Mouse (Mus musculus) retina, embryonic 14.5 days (tissue): ENCODE results near the gene Crybb1.

Source experiments
- DNase-seq: peaks from one replicate; pipeline ENCODE4 v3.0.0-alpha.2; 2015; ENCODE audit warnings: low spot score

The Crybb1 gene

DNA sequence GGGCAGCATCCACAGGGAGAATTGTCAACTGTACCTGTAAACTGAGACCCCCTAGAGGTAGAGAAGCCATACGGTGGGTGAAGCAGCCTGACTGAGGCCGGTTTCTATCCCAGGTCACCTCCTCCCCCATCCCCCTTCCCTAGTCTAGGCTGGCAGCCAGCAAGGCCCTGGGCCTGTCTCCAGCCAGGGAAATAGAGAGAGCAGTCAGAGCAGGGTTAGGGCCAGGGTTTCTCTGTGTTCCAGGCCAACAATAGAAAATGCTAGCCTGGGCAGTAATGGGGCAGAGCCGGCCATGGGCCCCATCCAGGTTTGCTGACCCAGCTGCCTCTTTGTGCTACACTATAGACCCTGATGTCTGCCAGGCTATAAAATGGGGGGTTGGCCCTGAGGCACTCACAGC lies at the start of gene Crybb1:
TSS of gene Crybb1 (plus strand) at position 390 of the 400 bp plus-strand sequence.
- no peak for DNase-seq

DNA sequence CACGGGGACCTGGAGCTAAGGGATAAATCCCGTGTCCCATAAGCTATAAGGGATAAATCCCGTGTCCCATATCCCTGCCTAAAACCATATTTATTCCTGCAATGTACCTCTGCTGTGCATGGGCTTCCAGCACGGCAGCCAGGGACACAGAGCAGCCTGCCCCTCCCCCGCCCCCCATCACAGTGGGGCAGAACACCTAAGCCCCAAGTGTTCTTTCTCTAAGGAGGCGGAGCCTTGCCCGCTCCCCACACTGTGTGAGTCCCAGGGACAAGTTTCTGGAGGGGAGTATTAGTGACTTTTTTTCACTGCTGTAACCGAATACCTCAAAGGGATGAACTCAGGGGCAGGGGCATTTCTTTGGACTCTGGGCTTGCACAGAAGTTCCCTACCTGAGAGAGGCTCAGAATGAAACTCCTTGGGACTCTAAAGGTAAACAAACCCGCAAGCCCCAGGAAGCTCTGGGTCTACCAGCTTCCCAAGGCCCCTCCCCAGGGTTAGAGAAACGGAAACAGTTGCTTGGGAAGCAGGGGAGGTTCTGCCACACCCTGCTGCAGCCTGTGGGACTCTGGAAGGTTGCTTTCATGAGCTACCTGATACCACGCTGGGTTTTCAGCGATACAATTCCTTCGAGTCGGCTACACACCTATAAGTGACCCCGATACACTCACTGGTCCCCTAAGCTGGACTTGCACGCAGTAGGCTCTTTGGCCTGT lies 48.9 kb upstream of the Crybb1 start:
- peak; percentile 18 for DNase-seq

DNA sequence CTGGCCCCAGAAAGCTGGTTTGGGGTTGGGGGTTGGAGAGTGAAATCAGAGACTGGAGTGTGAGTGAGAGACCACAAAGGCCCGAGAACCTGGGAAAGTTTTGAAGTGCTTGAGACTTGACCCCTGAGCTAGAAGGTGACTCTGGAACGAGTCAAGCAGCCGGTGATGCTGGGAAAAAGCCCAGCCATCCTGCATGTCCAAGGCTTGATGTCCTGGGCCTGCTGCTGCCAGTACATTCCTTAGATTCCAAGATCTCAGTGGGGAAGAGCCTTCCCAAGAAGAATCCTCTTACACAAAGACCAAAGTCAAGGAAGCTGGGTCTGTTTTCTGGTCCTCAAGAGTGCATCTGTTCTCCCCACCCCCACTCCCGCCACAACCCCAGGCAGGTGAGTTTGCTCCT lies 47.3 kb upstream of the Crybb1 start:
- peak; percentile 3 for DNase-seq

DNA sequence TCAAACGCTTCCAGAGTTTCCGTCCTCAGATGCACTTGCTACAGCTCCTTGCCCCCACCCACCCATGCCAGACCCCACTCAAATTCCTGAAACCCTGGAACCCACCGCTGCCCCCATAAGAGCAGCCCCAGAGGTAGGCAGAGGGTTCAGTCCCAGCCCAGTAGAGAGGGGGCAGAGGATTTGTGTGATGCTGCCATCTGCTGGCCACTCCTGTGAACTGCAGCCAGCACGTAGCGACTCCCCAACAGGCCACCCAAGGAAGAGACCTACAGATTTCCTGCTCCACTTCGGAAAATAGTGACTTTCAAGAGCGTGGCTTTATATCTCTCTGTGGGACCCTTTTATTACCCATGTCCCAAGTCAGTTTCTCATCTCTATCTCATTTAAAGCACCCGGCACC lies 45.5 kb upstream of the Crybb1 start:
- peak; percentile 86 for DNase-seq

DNA sequence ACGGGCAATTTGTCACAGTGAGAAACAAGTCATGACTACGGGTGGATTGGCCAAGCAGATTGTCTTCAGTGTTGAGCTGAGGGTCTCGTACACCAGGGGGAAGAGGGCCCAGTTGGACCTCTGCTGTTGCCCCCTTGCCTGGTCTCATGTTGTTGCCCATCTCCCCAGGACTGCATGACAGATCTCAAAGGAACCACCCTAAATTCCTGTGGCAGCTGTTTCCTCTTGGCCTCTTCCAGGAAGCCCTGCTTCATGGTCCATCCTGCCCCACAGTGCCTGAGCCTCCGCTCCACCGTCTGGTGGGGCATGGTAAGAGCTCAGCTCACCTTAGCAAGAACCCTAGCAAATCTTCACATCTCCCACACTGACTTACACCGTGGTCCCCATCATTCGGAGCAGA lies 43.7 kb upstream of the Crybb1 start:
- peak; percentile 38 for DNase-seq

DNA sequence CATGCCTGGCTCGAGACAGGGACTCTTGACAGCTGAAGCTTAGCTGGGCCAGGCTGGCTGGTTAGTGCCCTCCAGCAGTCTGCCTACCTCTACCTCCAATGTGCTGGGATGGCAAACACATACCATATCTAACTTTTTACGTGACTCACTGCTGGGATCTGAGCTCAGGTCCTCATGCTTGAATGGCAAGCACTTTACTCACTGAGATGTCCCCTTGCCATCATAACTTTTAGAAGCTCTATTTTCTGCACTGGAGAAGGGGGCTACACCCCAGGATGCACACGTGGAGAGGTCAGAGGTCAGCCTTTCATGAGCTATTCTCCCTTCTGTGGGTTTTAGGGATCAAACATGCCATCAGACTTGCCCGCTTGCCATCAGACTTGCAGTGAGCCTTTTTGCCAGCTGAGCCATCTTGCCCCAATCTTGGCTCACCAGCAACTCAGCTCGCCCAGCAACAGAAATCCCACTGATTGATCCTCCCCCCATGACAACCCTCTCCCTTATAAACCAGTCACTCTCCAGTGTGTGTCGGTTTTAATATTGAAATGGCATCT lies 42.8 kb upstream of the Crybb1 start:
- DNase-seq = peak; percentile 42

DNA sequence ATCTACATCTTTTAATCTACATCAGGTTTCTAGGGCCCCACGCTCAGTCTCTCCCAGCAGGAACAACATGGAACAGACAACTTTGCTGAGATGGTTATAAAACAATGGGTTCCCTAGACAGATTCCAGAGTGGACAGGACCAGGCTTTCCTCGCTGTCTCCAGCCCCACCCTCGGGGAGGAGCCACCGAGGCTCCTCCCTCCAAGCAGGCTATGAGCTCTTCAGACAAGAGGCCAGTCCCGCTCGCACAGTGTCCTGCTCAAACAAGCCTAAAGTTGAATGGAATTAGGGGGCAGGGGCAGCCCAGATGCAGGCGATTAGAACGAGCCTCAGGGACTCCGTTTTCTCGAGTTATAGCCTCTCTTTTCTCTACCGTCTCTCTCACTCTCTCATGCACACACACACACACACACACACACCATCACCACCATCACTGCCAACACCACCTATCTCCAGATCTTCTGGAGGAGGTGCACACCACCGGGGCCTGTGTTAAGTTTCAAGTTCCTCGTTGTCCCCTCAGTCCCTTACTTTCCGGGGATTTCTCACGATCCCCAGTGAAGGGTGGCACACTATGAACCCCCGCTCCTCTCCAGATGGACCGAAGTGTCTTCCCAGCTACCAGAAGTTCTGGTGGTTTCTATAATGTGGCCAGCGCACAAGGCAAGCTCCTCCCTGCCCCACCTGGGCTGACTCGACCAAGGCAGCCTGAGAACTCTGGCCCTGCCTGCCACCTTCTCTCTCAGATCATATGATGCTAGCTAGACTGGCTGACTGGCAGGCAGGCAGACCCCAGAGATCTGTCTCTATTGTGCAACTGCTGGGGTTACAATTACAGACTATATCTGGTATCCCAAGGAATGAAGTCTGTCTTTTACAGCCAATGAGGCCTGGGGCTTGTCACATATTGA lies 42.0 kb upstream of the Crybb1 start:
- peak; percentile 81 for DNase-seq

DNA sequence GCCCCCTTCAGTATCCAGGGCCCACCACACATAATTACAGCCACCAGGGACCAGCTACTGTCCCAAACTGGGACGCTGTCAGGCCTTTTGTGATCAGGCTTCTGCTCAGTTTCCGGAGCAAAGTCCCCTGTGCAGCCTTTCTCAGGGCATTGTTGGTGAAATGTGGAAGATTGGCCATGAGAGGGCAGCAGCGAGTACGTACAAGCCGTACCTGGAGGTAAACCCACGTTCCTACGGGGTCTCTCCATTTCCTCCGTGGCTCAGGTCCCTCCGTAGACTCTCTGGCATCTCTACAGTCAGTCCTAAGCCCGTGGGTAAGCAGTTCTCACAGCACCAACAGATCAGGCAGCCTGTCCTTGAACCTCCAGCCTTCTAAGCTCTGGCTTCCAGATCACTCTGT lies 41.2 kb upstream of the Crybb1 start:
- peak; percentile 89 for DNase-seq

DNA sequence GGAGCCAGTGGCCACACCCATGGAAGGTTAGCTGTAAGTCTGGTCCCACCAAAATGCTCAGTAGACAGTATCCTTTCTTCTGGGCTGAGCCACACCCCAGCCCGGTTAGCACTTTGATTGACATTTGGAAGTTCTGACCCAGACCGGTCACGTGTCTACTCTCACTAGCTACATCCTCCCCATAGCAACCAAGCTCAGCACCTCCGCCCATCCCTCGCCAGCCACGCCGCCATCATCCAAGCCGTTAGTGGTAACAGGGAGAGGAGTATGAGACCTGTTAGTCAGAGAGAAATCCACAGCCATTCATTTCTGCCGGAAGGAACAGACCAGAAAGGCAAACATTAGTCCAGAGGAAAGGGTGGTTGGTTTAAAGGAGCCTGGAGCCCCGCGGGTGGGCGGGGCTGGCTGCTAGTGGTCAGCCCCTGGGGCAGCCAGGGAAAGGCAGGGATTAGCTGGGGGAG lies 40.3 kb upstream of the Crybb1 start:
- DNase-seq = no peak

DNA sequence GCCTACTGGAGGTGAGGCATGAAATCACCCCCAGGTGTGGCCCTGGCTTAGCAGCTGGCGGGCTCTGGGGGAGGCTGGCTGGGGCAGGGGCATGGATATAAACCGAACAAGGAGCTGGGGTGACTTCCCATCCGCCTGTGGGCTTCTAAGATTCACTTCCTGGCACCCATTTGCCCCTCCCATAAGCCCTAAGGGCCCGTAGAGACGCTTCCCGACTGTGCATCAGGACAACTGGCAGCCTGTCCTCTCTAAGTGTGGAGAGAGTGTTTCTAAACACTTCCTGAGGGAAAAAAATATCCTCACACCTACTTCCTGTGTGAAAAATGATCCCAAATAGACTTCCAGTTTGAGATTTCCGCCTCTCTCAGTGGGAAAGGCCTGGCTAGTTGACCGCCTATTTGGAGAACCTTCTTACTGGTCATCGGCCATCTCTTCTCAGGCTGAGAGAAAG lies 39.8 kb upstream of the Crybb1 start:
- DNase-seq = no peak

DNA sequence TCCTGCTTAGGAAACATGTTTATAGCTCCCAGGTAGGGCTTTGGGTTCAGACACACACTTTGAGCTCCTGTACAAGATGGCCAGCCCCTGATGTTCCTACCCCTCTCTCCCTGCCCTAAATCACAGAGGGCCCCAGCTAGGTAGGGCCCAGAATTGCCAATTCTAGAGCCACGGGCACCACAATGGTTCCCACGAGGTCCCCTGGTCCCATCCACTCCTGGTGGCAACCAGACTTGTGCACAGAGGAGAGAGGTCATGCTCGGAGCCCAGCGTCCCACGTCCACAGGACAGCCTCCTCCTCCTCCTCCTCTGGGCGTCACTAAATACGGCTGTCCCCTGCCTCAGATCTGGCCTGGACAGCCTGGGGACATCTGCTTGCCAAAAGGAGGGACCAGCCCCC lies 39.3 kb upstream of the Crybb1 start:
- DNase-seq = no peak

DNA sequence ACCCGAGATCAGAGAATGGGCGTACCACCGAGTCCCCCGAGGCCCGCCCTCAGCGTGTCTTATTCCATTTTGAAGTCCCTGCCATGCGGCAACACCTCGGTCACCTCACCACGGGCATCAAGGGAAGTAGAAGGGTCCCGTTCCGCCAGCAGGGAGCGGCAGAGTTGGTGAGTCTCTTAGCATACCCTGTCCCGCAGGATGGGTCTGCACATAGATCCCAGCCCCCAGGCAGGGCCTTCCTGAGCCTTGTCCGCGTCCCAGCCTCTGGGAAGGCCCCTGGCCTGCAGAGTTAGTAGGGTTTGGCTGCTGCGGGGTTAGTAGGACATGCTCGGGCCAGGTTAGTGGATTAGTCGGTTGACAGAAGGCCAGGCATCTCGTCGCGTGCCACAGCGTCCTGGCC lies 38.6 kb upstream of the Crybb1 start:
- DNase-seq = peak; percentile 39

DNA sequence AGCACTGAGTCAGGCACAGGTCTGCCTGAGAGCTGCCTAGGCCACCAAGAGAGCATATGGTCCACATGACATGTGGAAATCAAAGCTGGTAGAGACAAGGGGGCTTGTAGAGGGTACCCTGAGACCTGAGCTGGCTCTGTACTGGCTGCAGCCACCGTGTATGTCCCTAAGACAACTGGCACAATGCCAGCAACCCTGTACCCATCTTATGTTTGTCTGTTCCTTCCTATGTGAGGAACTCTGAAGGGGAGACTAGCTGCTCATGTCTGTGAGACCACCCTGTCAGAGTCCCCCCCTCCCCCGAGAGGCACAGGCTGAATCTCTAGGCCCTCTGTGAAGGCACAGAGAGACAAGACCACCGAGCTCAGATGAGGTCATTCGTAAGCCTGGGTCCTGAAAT lies 36.9 kb upstream of the Crybb1 start:
- DNase-seq = peak; percentile 4

DNA sequence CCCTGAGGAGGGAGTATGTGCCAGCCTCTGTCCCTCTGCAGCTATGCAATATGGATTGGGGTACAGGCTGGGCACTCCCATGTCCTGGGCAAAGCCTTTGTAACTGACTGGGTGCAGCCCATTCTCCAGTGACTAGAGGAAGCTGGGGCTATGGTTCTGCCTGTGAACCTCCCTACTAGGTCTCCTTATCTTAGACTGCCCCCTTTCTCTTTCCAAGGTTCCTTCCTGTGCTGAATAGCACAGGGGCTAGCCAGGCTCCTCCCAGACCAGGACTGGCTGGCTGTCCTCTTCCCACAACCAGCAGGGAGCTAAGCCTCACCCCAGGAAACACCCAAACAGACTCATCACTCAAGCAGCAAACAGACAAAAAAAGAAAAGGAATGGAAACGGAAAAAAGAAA lies 36.2 kb upstream of the Crybb1 start:
- DNase-seq = no peak

DNA sequence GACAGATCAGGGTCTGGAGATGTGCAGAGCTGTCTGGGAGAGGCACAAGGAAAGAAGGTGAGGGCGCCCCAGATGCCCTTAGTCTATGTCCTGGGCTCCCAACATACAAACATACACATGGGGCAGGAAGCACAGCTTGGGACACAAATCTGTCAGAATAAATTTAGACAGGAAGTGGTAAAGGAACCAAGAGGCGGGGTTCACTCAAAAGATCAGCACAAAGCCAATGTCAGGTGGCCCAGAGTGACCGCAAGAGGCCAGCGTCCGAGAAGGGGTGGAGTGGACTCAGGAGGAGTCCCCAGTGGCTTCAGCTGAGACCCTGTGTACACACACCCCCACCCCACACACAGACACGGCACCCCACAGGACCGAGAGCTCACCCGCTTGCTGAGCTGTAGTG lies 35.4 kb upstream of the Crybb1 start:
- no peak for DNase-seq

DNA sequence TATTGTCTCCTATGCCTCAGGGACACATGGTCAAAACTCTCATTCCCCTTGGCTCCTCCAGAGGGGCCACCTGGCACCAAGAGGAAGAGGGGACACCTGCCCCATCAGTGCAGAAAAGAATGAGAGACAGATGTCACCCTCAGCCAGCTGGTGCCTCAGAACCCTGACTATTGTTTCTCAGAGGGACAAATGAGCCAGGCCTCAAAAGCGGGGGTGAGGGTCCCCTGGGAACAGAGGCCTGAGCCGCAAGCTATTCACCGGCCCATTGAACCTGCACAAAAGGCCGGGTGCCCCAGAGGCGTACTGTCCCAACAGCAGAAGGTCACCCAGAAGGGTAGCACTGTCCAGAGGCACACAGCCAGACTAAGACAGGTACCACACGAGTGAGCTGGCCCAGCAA lies 30.0 kb upstream of the Crybb1 start:
- peak; percentile 62 for DNase-seq

DNA sequence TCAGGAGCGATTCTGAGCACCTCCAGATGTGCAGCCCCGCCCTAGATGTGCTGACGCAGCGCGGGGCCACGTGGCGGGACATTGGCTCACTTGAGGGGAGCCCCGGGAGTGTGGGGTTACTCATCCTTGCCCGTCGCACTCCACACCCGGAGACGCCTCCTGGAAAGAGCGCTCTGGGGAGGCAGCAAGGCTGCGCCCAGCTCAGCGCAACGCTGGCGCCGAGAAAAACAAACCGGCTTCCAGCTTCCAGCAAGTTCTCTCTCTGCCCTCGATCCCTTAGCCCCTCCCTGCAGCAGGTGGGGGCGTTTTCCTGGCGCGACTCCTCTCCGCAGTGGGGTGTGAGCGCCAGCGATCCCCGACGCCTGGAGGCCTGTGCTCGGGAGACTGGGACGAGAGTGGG lies 28.3 kb upstream of the Crybb1 start:
- DNase-seq = peak; percentile 53

DNA sequence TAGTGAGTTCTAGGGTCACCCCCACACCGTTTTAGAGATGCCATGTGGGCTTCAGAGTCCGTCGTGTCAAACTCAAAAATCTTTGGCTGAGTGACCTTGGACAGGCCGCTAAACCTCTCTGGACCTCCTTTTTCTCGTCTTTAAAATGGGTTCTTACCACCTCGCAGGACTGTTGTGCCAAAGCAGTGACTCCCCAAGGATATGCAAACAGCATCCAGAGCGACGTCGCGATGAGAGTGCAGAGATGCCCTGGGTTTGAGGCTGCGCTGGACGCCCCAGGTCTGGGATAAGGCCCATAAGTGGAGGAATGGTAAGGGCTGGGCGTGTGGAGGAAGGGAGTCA lies 27.7 kb upstream of the Crybb1 start:
- no peak for DNase-seq

DNA sequence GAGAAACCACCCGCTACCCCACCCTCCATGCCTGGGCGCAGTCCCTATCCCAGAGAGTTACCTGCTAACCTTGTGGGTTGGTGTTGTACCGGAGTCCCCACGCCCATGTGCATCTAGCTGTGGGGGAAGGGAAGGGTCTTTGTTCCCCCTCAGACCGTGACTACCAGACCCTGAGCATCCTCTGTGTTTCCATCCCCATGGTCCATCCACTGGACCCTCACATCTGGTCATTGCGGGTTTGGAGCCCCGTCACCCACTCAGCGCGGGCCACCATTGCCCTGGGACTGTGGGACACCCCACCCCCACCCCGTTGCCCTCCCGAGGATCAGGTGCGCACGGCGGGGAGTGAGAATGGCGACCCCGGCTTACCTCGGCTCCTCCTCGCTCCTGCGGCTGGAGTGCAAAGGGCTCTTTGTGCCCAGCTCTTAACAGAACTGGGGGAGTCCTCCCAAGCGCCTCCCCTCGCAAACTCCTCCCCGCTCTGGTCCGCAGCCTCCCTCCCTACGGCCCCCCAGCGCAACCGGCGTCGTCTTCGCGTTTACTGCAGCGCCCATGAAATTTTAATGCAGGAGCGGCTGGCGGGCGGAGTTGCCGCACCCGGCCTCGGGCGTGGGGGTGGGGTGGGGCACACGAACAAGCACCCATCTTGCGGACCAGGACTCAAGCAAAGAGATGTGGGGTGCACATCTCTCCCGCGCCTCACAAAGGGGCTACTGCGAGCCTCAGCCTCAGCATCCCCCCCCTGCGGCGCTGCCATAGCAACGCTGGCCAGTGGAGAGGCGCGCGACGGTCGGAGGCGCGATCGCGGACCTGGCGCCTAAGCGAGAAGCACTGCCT lies 27.2 kb upstream of the Crybb1 start:
- DNase-seq = peak; percentile 82

DNA sequence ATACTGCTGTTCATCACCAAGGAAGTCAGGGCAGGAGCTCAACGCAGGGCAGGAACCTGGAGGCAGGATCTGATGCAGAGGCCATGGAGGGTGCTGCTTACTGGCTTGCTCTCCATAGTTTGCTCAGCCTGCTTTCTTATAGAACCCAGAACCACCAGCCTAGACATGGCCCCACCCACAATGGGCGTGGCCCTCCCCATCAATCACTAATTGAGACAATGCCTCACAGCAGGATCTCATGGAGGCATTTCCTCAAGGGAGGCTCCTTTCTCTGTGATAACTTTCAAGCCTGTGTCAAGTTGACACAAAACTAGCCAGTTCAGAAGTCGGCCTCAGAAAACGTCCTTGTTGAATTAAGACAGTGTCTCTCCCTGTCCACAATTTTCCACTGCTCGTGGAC lies 19.8 kb upstream of the Crybb1 start:
- no peak for DNase-seq

DNA sequence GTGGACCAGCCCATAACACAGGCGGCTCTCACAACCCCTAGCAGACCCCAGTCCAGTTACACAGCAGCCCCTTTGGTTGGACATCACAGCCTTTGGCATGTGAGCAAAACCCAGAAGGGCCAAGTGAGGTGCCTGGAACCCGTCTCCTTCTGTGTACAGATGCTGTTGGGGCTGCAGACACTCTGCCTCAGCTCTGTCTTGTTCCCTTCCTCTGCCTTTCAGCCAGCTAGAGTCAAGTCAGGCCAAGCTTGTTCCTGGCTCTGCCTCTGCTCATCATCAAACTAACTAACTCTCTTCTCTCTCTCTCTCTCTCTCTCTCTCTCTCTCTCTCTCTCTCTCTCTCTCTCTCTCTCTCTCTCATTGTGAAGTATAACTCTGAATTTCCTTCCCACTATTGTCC lies 19.0 kb upstream of the Crybb1 start:
- DNase-seq = no peak

DNA sequence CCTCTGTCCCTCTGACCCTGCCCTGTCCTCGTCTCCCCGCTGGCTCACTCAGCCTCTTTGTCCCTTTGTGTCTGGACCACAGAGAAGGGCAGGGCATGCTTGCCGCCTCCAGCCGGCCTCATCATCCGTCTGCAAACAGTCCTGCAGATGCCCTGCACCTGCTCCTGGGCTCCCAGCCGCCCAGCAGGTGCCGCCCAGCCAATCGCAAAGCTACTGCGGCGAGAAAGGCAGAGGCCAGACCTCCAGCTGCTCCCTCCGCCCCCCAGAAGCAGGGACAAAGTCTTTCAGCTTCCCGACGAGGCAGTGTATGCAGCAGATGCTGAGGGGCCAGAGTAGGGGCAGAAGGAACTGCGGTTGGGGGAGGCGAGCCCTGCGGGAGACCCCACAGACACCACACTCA lies 18.2 kb upstream of the Crybb1 start:
- peak; percentile 91 for DNase-seq
